Mouse (Mus musculus) lung, postnatal 0 days (tissue): ENCODE data around the gene Pik3cd. TPM values are rescaled to one million over a fixed set of nuclear protein-coding genes. Genes with fewer than 3 reads are reported as not detected.

Experiments
- ATAC-seq: fragments of 200-750 bp; cut with Nextera tagmentation; 2 replicates; pipeline ENCODE4 v1.8.0; 2017; ENCODE audit warnings: moderate library complexity
- DNase-seq: peaks from one replicate; pipeline ENCODE4 v3.0.0-alpha.2; 2016; ENCODE audit warnings: low spot score
- H3K27ac ChIP-seq: fragments of 300-500 bp; sonication (generic); 2 replicates; pipeline ENCODE4 v1.5.1; 2014; ENCODE audit warnings: antibody characterized with exemption, mild to moderate bottlenecking, low read length, mixed read lengths
- H3K27me3 ChIP-seq: fragments of 300-500 bp; sonication (generic); replicated peaks from 2 replicates; pipeline ENCODE4 v1.6.1; 2014; ENCODE audit warnings: low read length, mixed read lengths; ENCODE audit not compliant: insufficient read depth
- H3K36me3 ChIP-seq: fragments of 300-500 bp; sonication (generic); 2 replicates; pipeline ENCODE4 v1.6.1; 2014; ENCODE audit warnings: low read length, mixed read lengths; ENCODE audit not compliant: insufficient read depth
- H3K4me1 ChIP-seq: fragments of 300-500 bp; sonication (generic); 2 replicates; pipeline ENCODE4 v1.6.1; 2014; ENCODE audit warnings: antibody characterized with exemption, low read depth, low read length, mixed read lengths; ENCODE audit not compliant: insufficient read depth
- H3K4me2 ChIP-seq: fragments of 300-500 bp; sonication (generic); replicated peaks from 2 replicates; pipeline ENCODE4 v1.6.1; 2014; ENCODE audit warnings: low read depth, mild to moderate bottlenecking, low read length, moderate library complexity, mixed read lengths
- H3K4me3 ChIP-seq: fragments of 300-500 bp; sonication (generic); 2 replicates; pipeline ENCODE4 v1.5.1; 2014; ENCODE audit warnings: low read depth, low read length
- H3K9ac ChIP-seq: fragments of 300-500 bp; sonication (generic); replicated peaks from 2 replicates; pipeline ENCODE4 v1.6.1; 2014; ENCODE audit warnings: low read depth, mild to moderate bottlenecking
- H3K9me3 ChIP-seq: fragments of 300-500 bp; sonication (generic); 2 replicates; pipeline ENCODE4 v1.6.1; 2016; ENCODE audit warnings: low read length, mixed read lengths
- CTCF ChIP-seq: IDR thresholded peaks from 2 replicates; pipeline ENCODE4 v1.5.1; 2016; ENCODE audit warnings: antibody characterized with exemption, mild to moderate bottlenecking
- EP300 ChIP-seq: IDR thresholded peaks from 2 replicates; pipeline ENCODE4 v1.6.1; 2016; ENCODE audit warnings: antibody characterized with exemption, mild to moderate bottlenecking, control low read depth
- WGBS: fragments of 180-500 bp; shearing (Covaris S2); extraction: QIAGEN DNeasy Blood & Tissue Kit; methylation state at CpG from one replicate; pipeline ENCODE4 v1.1.7; 2014; 5-methylcytosine and 5-hydroxymethylcytosine counted together
- polyA plus RNA-seq: library from polyadenylated mRNA; unstranded; fragments of >200 nt; fragmentation: Nextera tagmentation; extraction: Ambion mirVana; gene quantifications from 2 replicates; pipeline ENCODE4 v1.2.1, GENCODE M21; 2015

Gene Pik3cd
- polyA plus RNA-seq, 1 experiment from 2014 or later = 4.0 TPM

DNA sequence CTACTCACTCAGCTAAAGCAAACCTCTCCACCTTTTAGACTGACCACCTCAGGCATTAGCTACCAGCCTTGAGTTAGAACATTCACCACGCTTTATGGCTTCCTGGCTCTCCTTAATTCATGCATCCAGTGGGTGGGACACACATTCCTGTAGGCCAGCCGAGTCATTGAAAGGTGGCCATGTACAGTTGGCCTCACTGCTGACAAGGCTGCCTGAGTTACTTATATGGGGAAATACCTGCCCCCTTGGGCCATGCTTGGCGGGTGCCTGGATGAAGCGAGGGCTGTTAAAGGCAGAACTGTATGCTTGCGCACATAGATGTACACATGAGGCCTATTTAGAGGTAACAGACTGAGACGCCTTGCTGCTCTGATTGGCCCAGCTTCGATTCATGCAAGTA lies 37.9 kb upstream of the Pik3cd start:
- Histone ChIP-seq H3K4me2 (no peak overlapping the region), H3K36me3 (no peaks in the 10 kb centered on the region), H3K27me3 (no peaks in the 10 kb centered on the region), H3K4me1 (peaks cover 7% of the 10 kb centered on the region; the same call in 1 of the 2 replicates), H3K4me3 (no peak overlapping the region), H3K9me3 (no peaks in the 10 kb centered on the region), H3K27ac (no peak overlapping the region), H3K9ac (no peak overlapping the region)
- no peak for DNase-seq
- TF ChIP-seq EP300 (no peak), CTCF (no peak)
- 83% methylated on average over 7 of the region's 7 CpGs for WGBS
- ATAC-seq = no peak

DNA sequence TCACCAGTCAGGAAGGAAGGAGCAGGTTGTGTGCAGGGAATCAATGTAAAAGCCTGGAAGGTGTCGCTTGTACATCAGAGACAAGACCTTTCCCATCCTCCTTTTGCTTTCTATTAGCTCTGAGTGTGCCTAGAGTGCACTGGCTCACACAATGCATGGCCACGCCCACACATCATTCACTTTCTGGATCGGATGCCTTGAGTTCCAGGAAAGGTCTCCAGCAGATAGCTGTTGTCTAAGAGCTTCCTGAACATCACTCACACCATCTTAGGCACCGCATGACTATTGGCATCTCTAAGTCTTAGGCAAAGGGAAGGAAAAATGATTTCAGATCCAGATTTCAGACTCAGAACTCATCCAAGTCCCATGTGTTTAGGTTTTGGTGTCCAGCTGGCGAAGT lies 37.1 kb upstream of the Pik3cd start:
- Histone ChIP-seq H3K36me3 (no peaks in the 10 kb centered on the region), H3K4me3 (no peak overlapping the region), H3K4me1 (peaks cover 7% of the 10 kb centered on the region; the same call in 1 of the 2 replicates), H3K27ac (no peak overlapping the region), H3K9me3 (no peaks in the 10 kb centered on the region), H3K9ac (no peak overlapping the region), H3K27me3 (no peaks in the 10 kb centered on the region), H3K4me2 (no peak overlapping the region)
- TF ChIP-seq CTCF (no peak), EP300 (no peak)
- DNase-seq (no peak), ATAC-seq (no peak)
- 56% methylated on average over 5 of the region's 5 CpGs for WGBS

DNA sequence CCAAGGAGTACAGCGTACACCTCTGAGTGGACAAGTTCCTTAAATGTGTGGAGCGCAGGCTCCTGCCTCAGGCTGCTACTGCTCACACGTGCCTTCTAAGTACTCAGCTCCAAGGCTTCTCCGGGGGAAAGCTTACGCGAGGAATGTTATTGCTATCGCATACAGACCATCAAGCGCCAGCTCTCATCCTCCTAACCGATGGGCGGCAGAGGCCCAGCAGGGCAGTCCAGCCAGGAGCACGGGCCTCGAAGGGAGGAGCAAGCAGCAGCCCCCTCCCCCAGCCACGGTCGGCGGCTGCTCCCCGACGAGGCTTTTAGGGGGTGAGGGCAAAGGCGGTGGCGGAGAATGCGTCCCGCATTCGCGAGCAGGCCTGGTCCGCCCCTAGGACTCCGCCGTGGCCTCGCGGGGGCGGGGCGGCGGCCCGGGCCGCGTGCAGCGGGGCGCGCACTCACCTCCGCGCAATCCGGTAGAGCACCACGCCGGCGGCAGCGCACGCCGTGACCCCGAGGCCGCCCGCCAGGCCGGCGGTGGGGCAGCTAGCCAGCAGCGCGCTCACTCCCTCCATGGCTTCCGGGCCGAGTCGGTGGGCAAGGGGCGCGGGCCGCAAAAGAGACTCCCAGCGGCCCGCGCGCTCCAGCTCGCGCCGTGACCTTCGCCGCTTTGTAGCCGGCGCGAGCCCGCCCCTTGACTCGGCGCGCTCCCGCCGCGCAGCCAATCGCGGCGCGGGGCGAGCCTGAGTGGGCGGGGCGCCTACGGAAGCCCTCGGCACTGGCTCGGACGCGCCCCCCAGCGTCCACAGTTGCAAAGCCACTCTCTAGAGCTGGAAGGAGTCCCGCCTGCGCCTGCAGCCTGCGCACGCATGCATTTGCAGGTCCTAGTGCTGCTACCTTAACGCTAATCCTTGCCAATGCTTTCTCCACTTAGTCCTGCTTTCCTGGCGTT lies 35.3 kb upstream of the Pik3cd start, which contains the start of gene Tmem201:
Tmem201 (minus strand) TSS at position 662 of the 942 bp plus-strand sequence.
- TF ChIP-seq CTCF (peak; percentile 88), EP300 (no peak)
- WGBS = 3% methylated on average over 67 of the region's 97 CpGs
- DNase-seq = peak; percentile 96
- H3K9ac ChIP-seq = peak within 1 kb of the TSS; percentile 66
- H3K27ac ChIP-seq = peak within 1 kb of the TSS; percentile 82
- ATAC-seq = peak; percentile 93
- peak within 1 kb of the TSS; percentile 72 for H3K4me3 ChIP-seq
- peaks cover 7% of the 10 kb centered on the region; the same call in 1 of the 2 replicates for H3K4me1 ChIP-seq
- no peaks in the 10 kb centered on the region for H3K27me3 ChIP-seq
- H3K9me3 ChIP-seq = no peaks in the 10 kb centered on the region
- peak within 1 kb of the TSS; percentile 96 for H3K4me2 ChIP-seq
- H3K36me3 ChIP-seq = no peaks in the 10 kb centered on the region

DNA sequence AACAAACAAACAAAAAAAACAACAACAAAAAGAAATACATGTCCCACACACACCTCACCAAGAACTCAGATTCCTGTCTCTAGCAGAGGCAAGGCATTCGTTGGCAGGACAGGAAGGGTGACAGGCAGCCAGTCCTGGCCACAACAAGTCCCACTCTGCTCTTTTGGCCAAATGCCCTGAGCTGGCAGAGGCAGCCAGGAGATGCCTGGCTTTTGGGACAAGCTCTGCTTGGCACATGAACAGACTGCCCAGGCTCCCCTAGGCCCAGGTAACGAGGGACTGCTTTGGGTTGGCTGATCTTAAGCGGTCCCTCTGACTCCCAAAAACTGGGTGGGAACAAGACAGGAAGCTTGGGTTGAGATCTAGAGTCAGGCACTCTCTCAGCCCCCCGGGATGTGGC lies 34.2 kb upstream of the Pik3cd start:
- Histone ChIP-seq H3K27ac (no peak overlapping the region), H3K4me1 (peaks cover 7% of the 10 kb centered on the region; the same call in 1 of the 2 replicates), H3K27me3 (no peaks in the 10 kb centered on the region), H3K4me3 (no peak overlapping the region), H3K4me2 (peak overlapping the region; percentile 96; the same call in 1 of the 2 replicates), H3K36me3 (no peaks in the 10 kb centered on the region), H3K9me3 (no peaks in the 10 kb centered on the region), H3K9ac (no peak overlapping the region)
- 16% methylated on average over 4 of the region's 4 CpGs for WGBS
- DNase-seq = no peak
- no peak for ATAC-seq
- TF ChIP-seq EP300 (no peak), CTCF (no peak)

DNA sequence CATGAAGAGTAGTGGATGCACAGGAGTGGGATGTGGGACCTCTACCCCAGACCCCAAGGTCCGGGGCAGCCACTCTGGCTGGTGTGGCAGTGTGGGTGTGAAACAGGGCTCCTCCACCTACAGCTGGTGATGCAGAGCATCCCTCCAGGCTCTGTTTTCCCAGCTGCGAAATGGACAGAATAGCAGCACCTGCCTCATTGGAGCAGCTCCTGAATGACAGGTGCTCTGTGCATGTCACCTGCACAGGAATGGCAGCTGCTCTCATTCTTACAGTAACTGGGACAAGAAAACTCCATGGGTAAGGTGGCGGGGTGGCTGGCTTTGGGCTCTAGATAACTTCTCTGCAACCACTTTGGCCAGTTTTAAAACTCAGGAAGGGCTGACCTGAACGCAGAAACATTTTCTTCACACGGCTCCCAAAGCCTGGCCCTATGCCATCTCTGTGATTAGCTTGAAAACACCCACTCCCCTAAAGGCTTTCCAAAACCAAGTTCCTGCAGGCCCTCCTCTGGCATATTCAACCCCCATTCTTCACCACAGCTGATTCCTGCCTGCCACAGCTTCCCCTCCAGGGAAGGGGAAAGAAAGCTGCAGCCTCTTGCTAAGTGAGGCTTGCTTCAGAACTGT lies 33.4 kb upstream of the Pik3cd start:
- Histone ChIP-seq H3K27ac (no peak overlapping the region), H3K27me3 (no peaks in the 10 kb centered on the region), H3K4me1 (peaks cover 7% of the 10 kb centered on the region; the same call in 1 of the 2 replicates), H3K9ac (no peak overlapping the region), H3K9me3 (no peaks in the 10 kb centered on the region), H3K4me2 (no peak overlapping the region), H3K4me3 (no peak overlapping the region), H3K36me3 (no peaks in the 10 kb centered on the region)
- DNase-seq = no peak
- ATAC-seq = no peak
- no peak for TF ChIP-seq EP300
- TF ChIP-seq CTCF = no peak
- 60% methylated on average over 5 of the region's 5 CpGs for WGBS

DNA sequence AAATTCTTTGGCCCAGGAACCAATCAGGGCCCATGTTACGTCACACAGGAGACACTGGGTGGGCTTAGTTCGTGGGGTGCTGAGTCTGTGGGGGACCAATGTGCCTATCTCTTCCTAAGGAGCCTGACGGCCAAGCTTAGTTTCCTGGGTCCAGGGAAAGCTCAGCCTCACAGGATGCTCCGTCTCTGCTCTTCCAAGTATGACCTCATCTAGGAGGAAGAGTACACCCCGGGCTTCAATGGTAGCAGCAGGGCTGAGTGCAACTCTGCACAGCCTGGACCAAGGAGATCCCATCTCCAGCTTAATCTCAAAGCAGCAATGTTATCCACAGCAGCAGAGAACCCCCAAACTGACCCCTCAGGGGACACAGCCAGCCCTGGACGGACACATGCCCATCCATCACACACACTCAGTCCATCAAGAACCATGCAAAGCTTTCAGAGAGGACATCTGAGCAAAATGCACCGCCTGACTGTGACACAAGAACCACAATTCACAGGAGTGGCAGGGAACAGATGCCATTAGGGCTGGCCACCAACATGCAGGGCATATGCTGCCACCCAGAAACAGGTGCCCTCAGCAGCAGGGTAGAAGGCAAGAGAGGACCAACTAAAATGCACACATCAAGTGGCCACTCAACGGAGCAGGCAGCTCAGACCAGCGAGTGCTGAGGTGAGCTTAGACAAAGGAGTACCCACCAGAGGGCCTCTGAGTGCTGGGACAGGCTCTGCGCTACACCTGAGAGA lies 32.5 kb upstream of the Pik3cd start:
- Histone ChIP-seq H3K4me3 (no peak overlapping the region), H3K9ac (no peak overlapping the region), H3K9me3 (no peaks in the 10 kb centered on the region), H3K4me2 (no peak overlapping the region), H3K27ac (no peak overlapping the region), H3K36me3 (no peaks in the 10 kb centered on the region), H3K27me3 (no peaks in the 10 kb centered on the region), H3K4me1 (peaks cover 7% of the 10 kb centered on the region; the same call in 1 of the 2 replicates)
- DNase-seq (no peak), ATAC-seq (no peak)
- 65% methylated on average over 10 of the region's 10 CpGs for WGBS
- TF ChIP-seq EP300 (no peak), CTCF (no peak)
